Mouse (Mus musculus) kidney, postnatal 0 days (tissue): ENCODE data around the gene Rlf. TPM values are rescaled to one million over a fixed set of nuclear protein-coding genes. Genes with fewer than 3 reads are reported as not detected.

Experiments used
- ATAC-seq: fragments of 200-750 bp; cut with Nextera tagmentation; replicated peaks from 2 replicates; pipeline ENCODE4 v1.8.0; 2017; ENCODE audit warnings: low read depth, moderate number of reproducible peaks, moderate TSS enrichment, moderate library complexity; ENCODE audit not compliant: low FRiP score
- DNase-seq: peaks from one replicate; pipeline ENCODE4 v3.0.0-alpha.2; 2016; ENCODE audit warnings: low spot score
- H3K27ac ChIP-seq: fragments of 300-500 bp; sonication (generic); 2 replicates; pipeline ENCODE4 v1.5.1; 2014; ENCODE audit warnings: mild to moderate bottlenecking
- H3K27me3 ChIP-seq: fragments of 300-500 bp; sonication (generic); 2 replicates; pipeline ENCODE4 v1.6.1; 2014; ENCODE audit warnings: low read length, mixed read lengths; ENCODE audit not compliant: insufficient read depth
- H3K36me3 ChIP-seq: fragments of 300-500 bp; sonication (generic); 2 replicates; pipeline ENCODE4 v1.6.1; 2014; ENCODE audit warnings: low read length, mixed read lengths; ENCODE audit not compliant: insufficient read depth
- H3K4me1 ChIP-seq: fragments of 300-500 bp; sonication (generic); replicated peaks from 2 replicates; pipeline ENCODE4 v1.6.1; 2014; ENCODE audit warnings: antibody characterized with exemption, low read length, mixed read lengths; ENCODE audit not compliant: insufficient read depth
- H3K4me2 ChIP-seq: fragments of 300-500 bp; sonication (generic); 2 replicates; pipeline ENCODE4 v1.6.1; 2014; ENCODE audit warnings: mild to moderate bottlenecking, low read length, moderate library complexity, mixed read lengths
- H3K4me3 ChIP-seq: fragments of 300-500 bp; sonication (generic); replicated peaks from 2 replicates; pipeline ENCODE4 v1.5.1; 2014; ENCODE audit warnings: low read depth, low read length
- H3K9ac ChIP-seq: fragments of 300-500 bp; sonication (generic); 2 replicates; pipeline ENCODE4 v1.6.1; 2014; ENCODE audit warnings: low read depth, low read length
- H3K9me3 ChIP-seq: fragments of 300-500 bp; sonication (generic); replicated peaks from 2 replicates; pipeline ENCODE4 v1.6.1; 2016; ENCODE audit warnings: low read length, inconsistent platforms, mixed read lengths
- CTCF ChIP-seq: IDR thresholded peaks from 2 replicates; pipeline ENCODE4 v1.5.1; 2016; ENCODE audit warnings: antibody characterized with exemption, low read depth, mild to moderate bottlenecking, moderate library complexity
- WGBS: fragments of 180-500 bp; shearing (Covaris S2); extraction: QIAGEN DNeasy Blood & Tissue Kit; methylation state at CpG from one replicate; pipeline ENCODE4 v1.1.7; 2014; 5-methylcytosine and 5-hydroxymethylcytosine counted together
- polyA plus RNA-seq: library from polyadenylated mRNA; unstranded; fragments of >200 nt; fragmentation: Nextera tagmentation; extraction: Ambion mirVana; gene quantifications from 2 replicates; pipeline ENCODE4 v1.2.1, GENCODE M21; 2015

Gene Rlf
- polyA plus RNA-seq, 1 experiment from 2014 or later, result 11.9 TPM

DNA sequence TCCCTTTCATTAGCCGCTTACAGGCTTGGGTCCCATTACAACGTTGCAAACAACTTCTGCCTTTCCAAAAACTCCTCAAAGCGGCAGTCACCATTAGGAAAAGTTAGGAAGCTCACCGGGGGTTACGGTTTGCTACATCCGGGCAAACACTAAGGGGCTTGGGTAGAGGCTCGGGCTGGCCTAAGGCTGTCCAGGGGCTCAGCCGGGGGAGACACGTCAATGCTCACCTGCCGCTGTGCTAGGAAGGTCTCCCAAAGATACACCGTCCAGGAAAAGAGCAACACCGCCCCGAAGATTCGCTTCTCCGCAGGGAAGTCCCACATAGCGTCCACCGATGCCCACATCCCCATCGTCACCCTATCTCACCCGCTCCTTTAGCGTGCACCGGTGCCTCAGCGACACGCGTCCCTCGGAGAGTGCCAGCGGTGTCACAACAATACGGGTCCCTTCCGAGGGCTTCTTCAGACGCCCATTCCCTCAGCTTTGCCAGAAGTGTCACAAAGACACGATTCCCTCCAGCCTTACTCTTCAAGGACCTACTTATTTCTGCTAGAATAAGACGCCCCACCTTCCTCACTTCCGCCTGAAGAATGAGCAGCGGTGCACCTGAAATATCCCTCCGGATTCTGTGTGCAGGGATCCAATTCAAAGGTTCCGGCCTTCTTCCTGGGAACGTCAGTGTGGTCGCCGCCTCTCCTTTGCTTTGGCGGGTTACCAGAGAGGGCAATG, 117.1 kb downstream of the Rlf start, which contains the start of gene Zmpste24:
Gene Zmpste24 (minus strand): TSS at position 592 of the 729 bp plus-strand sequence.
- Histone ChIP-seq H3K9ac (peak within 1 kb of the TSS; percentile 71), H3K4me3 (peak within 1 kb of the TSS; percentile 85), H3K27me3 (no peaks in the 10 kb centered on the region), H3K27ac (peak within 1 kb of the TSS; percentile 77), H3K4me2 (peak within 1 kb of the TSS; percentile 68), H3K4me1 (0 out of 2 replicates have a peak, but pooled peaks cover 3% of the 10 kb centered on the region), H3K36me3 (peaks cover 14% of the 10 kb centered on the region; the same call in 1 of the 2 replicates), H3K9me3 (no peaks in the 10 kb centered on the region)
- TF ChIP-seq CTCF, result no peak
- WGBS, result under 1% methylated on average over 39 of the region's 39 CpGs
- DNase-seq (peak; percentile 96), ATAC-seq (peak; percentile 90)

Other genes with a start within 250 kb of the Rlf start
- gene Smap2, start 197.8 kb downstream of the Rlf start, polyA plus RNA-seq, result 12.1 and 14.1 TPM in 2 replicates
- gene Col9a2, start 175.7 kb downstream of the Rlf start, polyA plus RNA-seq, result 2.8 and 3.0 TPM in 2 replicates
- 38.8 and 42.9 TPM in 2 replicates for gene Zmpste24, start 116.8 kb downstream of the Rlf start, polyA plus RNA-seq
- not detected in 2 replicates for gene Tmco2, start 105.9 kb downstream of the Rlf start, polyA plus RNA-seq
- gene Gm12888, start 109.8 kb upstream of the Rlf start, polyA plus RNA-seq, result not detected in 2 replicates
- not detected in 2 replicates for gene Gm12886, start 208.0 kb upstream of the Rlf start, polyA plus RNA-seq